Mouse (Mus musculus) embryo, embryonic 11 days (tissue): Measurements from ENCODE around the gene Rps6ka5.

Experiments
- DNase-seq: peaks from one replicate; pipeline ENCODE4 v3.0.0-alpha.2; 2015

The Rps6ka5 gene

DNA sequence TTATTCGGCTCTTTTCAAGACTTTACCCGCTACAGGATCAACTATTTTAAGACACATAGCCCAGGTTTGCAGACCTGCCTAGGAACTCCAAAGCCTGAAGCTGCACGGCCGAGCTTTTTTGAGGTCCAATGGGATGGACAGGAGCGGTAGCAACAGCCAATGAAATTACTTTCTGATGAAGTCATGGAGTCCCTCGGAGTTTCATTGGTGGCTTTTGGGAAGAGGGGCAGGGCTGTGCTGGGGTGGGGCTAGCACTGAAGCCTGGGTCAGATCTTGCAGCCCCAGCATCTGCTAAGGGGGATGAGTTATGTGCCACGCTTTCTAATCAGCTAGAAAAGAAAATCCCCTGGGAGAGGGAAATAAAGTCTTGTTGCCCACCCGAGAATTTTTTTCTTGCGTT is 199.0 kb downstream of the Rps6ka5 start:
- DNase-seq, result peak; percentile 89

DNA sequence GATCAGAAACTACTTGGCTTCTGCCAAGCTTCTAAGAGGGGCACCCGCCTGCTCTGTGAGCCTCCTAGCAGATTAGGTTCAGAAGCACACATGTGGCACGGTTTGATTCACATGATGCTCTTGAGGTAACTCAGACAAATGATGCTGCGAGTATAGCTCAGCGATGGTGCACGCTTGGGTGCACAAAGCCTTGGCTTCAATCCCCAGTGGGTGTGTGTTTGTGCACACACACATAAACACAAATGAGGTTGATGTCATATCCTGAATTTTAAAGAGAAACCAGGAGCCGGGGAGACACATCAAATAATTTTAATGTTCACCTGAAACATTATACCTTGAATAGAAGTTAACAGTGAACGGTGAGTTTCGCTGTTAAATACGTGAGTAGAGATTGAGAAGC is 199.5 kb downstream of the Rps6ka5 start:
- no peak for DNase-seq

DNA sequence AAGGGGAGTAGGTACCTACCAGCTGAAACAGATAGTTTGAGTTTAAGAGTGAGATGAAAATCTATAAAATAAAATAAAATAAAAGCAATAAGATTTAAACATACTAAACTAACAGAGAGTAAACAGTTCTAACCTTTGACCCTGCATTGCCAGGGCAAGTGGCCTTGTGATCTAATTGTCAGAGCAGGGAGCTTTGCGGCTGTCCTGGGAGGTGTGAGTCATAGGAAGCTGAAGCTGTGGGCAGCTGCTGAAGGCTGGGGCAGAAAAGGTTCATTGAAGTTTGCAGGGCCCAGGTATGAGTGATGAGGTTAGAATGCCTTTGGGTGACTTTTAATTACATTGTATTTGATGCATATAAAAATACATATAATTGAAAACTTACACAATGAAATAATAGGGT is 200.8 kb downstream of the Rps6ka5 start:
- DNase-seq, result no peak

DNA sequence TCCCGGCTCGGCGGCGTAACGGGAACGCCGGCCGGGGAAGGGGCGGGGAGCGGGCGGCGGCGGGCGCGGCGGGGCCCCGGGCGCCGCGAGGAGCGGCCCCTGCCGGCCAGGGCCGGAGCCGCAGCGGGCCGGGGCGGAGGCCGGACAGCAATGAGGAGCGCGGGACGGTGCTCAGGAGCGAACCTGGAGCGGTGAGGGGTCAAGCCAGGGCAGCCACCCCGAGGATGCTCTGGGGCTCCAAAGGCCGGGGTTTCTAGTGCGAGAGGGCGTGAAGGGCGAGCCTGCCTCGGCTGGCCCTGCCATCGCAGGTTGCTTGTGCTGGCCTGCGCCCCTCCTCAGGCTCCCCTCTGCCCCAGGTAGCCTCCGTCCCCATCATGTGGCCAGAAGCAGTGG is 206.0 kb downstream of the Rps6ka5 start, which contains the start of gene Ttc7b:
TSS of gene Ttc7b (minus strand) at position 33 of the 393 bp plus-strand sequence.
- DNase-seq, result peak; percentile 84

DNA sequence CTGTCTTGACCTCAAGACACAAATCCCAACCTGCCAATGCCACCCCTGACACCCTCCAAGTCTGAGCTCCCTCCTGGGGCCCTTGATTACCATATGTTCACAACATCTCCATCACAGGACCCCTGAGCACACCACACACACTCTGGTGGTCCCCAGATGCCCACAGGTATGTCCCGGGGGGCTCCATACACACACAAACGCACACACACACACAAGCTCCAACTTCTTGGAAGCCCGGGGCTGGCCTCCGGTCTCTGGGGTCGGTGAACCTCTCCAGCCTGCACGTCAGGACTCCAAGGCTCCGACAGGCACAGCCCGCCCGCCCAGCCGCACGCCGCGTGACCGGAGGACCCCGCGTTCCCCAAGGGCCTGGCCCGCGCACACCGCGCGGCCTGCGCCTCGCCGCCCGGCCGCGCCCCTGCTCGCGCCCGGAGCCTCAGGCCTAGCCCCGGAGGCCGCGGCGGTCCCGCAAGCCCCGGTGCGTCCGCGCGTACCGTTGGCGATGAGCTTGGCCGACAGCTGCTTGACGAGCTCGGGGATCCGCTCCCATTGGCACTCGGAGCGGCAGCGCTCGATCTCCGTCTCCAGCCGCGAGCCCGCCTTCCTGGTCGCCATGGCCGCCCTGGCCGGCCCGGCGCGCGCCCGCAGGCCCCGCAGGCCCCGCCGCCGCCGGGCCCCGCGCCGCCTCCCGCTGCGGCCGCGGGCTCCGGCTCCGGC is 206.5 kb downstream of the Rps6ka5 start:
- peak; percentile 76 for DNase-seq

DNA sequence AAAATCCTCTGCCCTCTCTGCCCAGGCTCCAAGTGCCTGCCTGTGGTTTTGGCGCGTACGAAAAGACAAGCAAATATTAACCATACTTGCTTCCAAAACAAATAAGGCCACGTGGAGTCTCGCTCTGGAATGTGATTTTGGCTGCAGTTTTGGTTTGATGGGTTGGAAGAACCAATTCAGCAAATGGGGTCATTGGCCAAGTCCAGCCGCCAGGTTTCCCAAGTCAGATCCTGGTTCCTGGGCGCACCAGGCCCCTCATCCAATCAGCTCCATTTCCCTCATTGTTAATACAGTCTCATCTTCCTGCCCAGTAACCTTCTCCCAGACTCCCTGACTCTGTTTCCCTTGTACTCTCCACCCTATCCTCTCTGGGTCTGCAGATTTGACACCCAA is 207.1 kb downstream of the Rps6ka5 start:
- peak; percentile 26 for DNase-seq

DNA sequence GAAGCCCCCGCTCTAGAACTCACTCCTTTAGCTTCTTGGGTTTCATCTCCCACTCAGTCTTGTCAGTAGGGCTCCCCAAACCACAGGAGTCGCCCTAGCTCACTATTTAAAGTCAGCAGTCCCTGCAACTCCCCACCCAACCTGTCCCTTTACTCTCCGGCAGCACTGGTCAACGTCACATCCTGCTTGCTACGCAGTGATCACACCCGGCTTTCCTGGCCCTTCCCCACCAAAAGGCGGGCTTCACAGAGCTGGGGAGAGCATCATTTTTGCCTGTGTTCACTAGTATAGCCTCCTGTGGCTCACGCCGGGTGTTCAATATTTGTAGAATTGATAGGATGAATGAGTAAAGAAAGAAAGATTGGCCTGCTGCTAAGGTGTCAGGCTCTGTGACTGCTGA is 209.4 kb downstream of the Rps6ka5 start:
- DNase-seq, result no peak

DNA sequence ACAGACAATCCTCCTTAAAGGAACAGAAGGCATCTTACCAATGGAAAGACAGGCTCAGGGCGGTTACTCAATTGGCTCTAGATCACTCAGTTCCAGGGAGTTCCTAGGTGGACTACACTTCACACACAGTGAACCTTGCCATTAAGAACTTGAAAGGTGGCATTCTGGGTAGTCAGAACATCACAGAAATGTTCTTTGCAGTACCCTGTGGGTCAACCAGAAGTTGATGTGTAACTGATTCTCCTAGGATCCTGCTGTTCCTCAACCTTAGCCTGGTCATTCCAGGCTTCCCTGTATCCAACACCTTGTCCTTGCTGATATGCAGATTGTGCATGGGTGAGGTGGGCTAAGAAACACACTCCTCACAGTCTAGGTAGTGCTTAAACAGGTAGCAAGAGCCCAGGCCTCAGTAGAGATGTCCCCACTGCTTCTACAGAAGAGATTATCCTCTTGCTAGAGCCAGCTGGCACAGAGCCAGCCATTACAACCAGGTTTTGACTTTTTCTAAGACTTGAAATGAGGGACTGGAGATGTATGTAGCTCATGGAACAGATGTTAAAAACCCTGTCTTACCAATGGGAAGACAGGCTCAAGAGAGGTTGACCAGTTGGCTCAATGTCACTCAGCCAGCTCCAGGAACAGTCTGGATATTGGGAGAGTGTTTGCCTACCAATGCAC is 210.5 kb downstream of the Rps6ka5 start:
- DNase-seq, result no peak

DNA sequence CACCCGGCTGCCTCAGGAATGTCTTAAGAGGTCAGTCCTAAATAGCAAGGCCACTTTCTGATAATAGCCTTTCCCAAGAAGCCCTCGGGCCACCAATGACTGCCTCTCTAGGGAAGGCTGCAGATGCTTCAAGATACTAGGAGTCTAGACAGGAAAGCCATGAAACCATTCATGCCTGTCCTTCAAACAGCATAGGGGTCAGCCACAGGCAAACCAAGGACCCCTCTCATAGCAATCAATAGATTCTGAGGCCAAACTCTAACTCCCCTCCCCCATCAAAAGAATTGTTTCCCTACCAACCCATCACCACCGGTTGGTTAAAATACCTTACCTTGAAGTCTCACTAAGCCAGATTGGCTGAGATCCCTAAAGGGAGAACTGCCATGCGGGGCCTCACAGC is 211.3 kb downstream of the Rps6ka5 start:
- no peak for DNase-seq

DNA sequence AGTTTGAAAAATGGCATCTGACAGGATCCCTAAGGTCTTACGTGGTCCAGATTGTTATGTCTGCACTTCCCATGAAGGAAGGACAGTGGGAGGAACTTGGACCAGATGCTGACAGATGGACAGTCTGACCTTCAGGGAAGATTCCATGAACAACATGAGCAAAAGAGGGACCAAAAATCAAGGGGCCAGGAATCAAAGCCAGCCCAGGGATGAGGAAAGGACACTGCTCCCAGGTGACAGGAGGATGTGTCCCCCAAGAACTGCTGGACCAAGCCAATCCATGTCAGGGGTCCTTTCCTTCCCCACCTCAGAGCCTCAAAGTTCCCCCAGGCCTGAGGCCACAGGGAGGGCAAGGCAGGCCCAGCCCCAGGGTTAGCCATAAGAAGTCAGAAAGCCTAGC is 212.2 kb downstream of the Rps6ka5 start:
- no peak for DNase-seq

DNA sequence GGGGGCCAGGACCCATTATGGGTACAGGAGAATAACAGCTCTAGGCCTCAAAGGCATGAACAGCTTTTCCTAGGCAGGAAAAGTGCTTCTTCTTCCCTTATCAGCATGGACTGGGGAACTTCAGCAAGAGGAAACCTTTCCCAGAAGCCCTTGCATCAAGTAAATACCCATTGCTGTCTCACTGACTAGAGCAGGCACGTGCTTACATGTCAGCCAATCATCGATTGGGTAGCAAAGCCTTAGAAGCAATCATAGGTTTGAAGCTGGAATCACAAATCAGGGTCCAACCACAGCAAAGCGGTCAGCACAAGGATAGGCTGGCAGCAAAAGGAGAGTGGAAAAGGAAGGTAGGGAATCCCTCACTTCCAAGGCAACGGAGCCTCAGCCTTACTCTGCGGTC is 213.7 kb downstream of the Rps6ka5 start:
- no peak for DNase-seq

DNA sequence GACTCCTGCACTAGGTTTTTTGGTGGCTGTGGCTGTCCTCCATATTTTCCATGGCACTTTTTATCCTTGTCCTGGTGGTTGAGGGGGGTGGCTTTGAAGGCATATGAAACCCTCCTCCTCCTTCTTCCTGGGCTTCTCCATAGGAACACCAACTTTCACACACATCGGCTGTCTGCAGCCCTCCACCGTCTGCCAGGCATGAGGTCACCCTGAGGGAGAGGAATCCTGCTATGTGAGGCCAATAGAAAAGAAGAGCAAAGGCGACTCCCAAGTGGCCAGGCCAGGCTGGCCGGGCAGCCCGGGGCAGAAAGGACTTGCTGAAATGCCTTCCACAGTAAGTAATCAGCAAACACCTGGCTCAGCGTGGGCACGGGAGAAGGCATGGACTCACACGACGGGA is 214.1 kb downstream of the Rps6ka5 start:
- DNase-seq, result no peak

DNA sequence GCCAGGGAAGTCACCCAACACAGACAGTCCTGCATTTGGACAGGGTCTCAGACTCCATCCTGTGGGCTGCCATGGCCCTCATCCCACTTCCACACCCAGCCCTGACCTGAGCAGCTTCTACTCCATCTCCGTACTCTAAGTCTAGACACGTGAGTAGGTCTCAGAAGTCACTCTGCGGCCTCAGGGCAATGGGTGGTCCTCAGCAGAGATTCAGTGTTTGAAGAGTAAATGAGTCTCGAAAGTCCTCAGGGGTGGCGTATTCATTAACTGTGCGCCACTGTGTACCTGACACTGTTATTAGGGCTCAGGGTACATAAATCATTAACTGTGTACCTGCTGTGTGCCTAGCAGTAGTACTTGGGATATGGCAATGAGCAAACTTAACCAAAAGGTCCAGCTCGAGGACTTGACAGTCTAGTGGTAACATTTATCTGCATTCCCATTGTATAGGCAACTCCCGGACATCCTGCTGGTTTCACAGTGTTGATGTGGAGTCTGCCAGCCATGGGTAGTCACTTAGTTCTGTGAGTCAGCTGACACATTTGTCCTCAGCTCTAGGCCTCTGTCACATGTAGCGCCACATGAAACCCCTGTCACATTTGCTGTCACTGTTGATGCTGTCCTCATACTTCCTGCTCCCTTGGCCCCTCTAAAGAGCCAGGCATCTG is 217.0 kb downstream of the Rps6ka5 start:
- DNase-seq, result no peak

DNA sequence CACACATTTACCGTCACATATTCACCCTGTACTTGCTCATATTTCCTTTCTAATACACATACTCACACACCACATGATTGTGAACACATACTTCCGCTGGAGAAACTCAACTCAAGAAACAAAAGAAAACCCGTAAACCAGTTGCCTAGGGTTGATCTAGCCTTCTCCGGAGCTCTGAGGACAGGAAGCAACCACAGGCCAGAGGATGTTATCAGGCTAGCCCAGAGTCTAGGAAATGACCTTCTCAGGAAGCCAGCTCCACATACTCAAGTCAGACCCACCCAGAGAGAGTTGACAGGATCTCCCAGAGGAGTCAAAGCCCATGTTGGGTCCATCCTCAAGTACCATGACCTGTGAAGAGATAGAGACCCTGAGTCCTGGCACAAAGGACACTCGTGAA is 218.1 kb downstream of the Rps6ka5 start:
- DNase-seq, result no peak

DNA sequence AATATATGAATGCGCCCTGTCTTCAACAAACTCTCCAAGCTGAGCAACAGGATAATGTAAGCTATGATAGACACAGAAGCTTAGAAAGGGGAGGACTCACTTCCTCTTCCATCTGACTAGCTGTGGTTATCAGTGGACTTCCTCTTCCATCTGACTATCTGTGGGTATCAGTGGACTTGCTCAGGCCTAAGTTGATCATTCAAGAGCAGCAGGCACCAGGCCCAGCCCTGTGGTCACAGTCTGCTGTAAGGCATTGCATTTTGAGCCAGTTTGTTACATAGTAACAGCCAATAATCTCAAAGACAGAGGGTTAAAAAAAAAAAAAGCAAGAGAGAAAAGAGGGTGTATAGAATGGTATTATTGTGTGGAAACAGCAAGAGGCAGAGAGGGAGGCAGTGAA is 221.3 kb downstream of the Rps6ka5 start:
- no peak for DNase-seq

DNA sequence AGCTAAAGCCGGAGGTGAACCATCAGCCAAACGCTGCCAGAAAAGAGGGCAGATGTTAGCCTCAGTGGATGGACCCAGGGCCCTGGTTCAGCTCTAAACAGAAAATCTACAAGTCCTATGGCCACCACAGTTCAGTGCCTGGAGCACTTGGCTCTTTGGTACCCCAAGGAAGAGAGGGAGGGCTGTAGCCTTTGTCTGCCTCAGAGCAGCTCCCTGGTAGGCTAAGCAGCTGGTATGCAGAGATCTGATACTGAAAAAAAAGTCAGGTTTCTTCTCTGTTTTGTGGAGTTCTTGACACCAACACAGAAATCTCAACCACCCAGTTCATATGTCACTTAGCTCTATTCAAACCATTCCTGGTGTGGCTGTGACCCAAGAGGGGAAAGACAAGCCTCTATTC is 222.2 kb downstream of the Rps6ka5 start:
- no peak for DNase-seq

DNA sequence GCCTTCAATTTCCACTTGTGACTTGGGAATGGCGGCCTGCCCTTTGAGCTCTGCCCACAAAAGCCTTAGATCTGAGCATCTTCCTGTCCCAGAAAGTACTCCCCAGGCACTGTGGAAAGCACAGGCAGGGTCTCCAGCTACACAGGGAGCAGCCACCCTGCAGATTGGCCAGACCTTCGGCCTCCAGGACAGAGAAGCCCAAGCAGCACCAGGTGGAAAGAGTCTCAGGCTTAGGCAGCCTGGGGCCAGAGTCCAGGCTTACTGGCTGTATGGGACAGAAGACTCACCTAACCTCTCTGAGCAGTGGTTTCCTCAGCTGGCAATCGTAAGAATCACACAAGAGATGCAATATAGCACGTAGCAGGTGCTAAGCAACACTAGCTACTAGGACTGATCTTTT is 223.1 kb downstream of the Rps6ka5 start:
- DNase-seq, result no peak

DNA sequence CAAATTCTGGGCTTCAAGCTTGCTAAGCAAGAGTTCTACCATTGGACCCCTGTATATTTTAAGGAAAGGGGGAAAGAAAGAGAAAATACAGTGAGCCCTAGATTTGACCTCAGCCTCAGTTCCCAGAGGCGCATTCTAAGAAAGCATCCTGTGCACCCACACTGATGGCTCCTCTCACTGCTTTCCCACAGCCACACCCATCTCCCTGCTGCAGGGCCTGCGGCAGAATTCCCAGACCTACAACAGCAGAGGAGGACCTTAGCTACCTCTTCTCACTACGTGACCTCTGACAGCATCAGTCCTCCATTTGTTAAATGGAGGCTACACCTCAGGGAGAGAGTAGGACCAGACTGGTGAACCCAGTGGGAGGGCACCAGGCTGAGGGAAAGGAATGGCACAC is 224.2 kb downstream of the Rps6ka5 start:
- no peak for DNase-seq

DNA sequence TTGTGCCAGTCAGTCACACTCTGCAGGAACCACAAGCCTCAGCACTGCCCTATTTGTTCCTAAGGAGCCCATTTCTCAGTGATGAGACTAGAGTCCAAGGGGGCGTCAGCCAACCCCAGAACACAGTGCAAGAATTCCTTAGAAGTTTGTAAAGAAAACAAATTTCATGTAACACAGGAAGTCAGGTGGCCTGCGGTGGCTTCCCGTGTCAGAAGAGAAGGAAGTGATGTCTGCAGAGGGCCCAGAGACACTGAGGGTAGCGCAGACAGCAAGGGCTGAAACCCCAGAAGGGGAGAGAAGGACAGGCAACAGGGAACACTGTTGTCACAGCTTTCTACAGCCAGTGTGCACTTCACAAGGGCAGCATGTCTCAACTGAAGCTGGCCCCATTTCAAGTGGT is 225.5 kb downstream of the Rps6ka5 start:
- no peak for DNase-seq

DNA sequence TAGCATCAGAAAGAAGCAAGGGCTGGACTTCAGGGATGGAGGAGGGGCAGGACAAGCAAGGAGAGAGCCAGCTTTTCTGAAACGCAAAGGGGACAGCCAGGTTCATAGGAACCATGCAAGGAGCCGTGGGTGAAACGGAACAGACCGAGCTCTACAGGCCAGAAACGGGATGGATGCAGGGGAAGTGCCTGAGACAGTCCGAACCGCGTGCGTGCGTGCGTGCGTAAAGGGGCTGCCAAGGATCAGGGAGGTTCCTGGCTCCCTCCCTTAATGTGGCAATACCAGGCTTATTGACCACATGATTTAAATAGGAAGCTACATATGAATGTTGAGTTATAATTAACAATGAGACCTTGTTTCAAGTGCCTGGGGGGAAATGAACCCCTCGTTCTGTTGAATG is 227.3 kb downstream of the Rps6ka5 start:
- no peak for DNase-seq
